Mouse (Mus musculus) limb, embryonic 12.5 days (tissue): ENCODE measurements around the gene Deaf1. TPM values are rescaled to one million over a fixed set of nuclear protein-coding genes. Genes with fewer than 3 reads are reported as not detected.
"Not testable (repeated sequence)": the region's sequence is repeated elsewhere in the genome, so short reads cannot be mapped to it uniquely, and the experiment has no call there.

Source experiments
- ATAC-seq: fragments of 200-750 bp; cut with Nextera tagmentation; 2 replicates; pipeline ENCODE4 v1.8.0; 2017; ENCODE audit warnings: low read depth, moderate TSS enrichment; ENCODE audit not compliant: insufficient number of reproducible peaks, insufficient read depth, low FRiP score, low TSS enrichment
- H3K27ac ChIP-seq: fragments of 300-500 bp; sonication (generic); 2 replicates; pipeline ENCODE4 v1.5.1; 2016; ENCODE audit warnings: mild to moderate bottlenecking, moderate library complexity
- H3K27me3 ChIP-seq: fragments of 300-500 bp; sonication (generic); 2 replicates; pipeline ENCODE4 v1.6.1; 2016; ENCODE audit warnings: mild to moderate bottlenecking, moderate library complexity
- H3K36me3 ChIP-seq: fragments of 300-500 bp; sonication (generic); 2 replicates; pipeline ENCODE4 v1.6.1; 2016; ENCODE audit warnings: mild to moderate bottlenecking, moderate library complexity
- H3K4me1 ChIP-seq: fragments of 300-500 bp; sonication (generic); replicated peaks from 2 replicates; pipeline ENCODE4 v1.6.1; 2016
- H3K4me2 ChIP-seq: fragments of 300-500 bp; sonication (generic); 2 replicates; pipeline ENCODE4 v1.6.1; 2016; ENCODE audit warnings: mild to moderate bottlenecking, moderate library complexity
- H3K4me3 ChIP-seq: fragments of 300-500 bp; sonication (generic); replicated peaks from 2 replicates; pipeline ENCODE4 v1.5.1; 2016; ENCODE audit warnings: mild to moderate bottlenecking
- H3K9ac ChIP-seq: fragments of 300-500 bp; sonication (generic); replicated peaks from 2 replicates; pipeline ENCODE4 v1.6.1; 2016; ENCODE audit warnings: mild to moderate bottlenecking, moderate library complexity
- H3K9me3 ChIP-seq: fragments of 300-500 bp; sonication (generic); 2 replicates; pipeline ENCODE4 v1.6.1; 2016; ENCODE audit warnings: mild to moderate bottlenecking, moderate library complexity
- WGBS: fragments of 180-500 bp; shearing (Covaris S2); methylation state at CpG from one replicate; pipeline ENCODE4 v1.1.7; 2016; 5-methylcytosine and 5-hydroxymethylcytosine counted together
- polyA plus RNA-seq: library from polyadenylated mRNA; unstranded; fragments of >200 nt; fragmentation: Nextera tagmentation; extraction: Ambion mirVana; gene quantifications from 2 replicates; pipeline ENCODE4 v1.2.1, GENCODE M21; 2016

Deaf1 gene
- polyA plus RNA-seq, 1 experiment from 2014 or later, result 61.8 TPM

DNA sequence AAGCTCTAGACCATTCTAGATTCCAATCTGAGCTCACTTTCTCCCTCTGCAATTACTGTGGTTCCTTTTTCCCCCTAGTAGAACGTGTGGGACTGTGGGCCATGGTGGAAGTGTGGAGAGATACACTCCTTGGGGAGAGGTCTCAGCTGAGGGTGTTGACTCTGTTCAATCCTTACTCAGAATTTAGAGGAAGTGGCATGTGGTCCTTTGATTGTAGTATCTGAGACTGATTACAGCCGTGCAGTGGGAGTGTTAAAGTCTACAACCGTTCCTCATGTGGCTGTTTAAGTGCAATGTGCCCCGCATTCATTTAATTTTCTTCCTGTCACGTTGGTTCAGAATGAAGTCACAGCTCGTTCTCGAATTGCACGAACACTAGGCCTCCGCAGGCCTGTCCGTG, 71.3 kb downstream of the Deaf1 start:
- ATAC-seq, result no peak
- H3K27ac ChIP-seq, result no peak overlapping the region
- no peak overlapping the region for H3K4me3 ChIP-seq
- no peaks in the 10 kb centered on the region for H3K9me3 ChIP-seq
- WGBS, result 92% methylated on average over 10 of the region's 10 CpGs
- peaks cover 97% of the 10 kb centered on the region for H3K36me3 ChIP-seq
- no peak overlapping the region for H3K4me2 ChIP-seq
- H3K4me1 ChIP-seq, result no peaks in the 10 kb centered on the region
- H3K9ac ChIP-seq, result no peak overlapping the region
- no peaks in the 10 kb centered on the region for H3K27me3 ChIP-seq

DNA sequence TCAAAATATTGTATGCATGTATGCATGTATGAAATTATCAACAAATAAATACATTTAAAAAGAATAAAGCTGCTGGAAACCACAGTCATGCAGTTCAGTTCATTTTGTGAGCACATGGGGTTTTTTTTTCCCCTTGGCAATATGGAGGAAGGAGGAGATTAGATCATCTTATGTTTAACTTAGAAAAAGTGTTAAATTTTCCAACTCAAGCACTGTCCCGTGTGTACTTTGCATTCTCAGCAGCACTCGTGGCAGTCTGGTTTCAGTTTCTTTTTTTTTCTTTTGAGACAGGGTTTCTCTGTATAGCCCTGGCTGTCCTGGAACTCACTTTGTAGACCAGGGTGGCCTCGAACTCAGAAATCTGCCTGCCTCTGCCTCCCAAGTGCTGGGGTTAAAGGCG, 77.0 kb downstream of the Deaf1 start:
- H3K4me3 ChIP-seq, H3K9ac ChIP-seq, H3K4me1 ChIP-seq, ATAC-seq, H3K9me3 ChIP-seq, H3K4me2 ChIP-seq, H3K27me3 ChIP-seq, H3K27ac ChIP-seq: not testable (repeated sequence)
- H3K36me3 ChIP-seq, result peaks cover 97% of the 10 kb centered on the region
- WGBS, result 91% methylated on average over 4 of the region's 4 CpGs

Other genes with a start within 250 kb of the Deaf1 start
- gene Pkp3, start 249.5 kb downstream of the Deaf1 start, polyA plus RNA-seq, result 14.6 and 14.9 TPM in 2 replicates
- 2.2 and 2.5 TPM in 2 replicates for gene Sigirr, start 227.1 kb downstream of the Deaf1 start, polyA plus RNA-seq
- 1.6 and 2.0 TPM in 2 replicates for gene Ano9, start 209.9 kb downstream of the Deaf1 start, polyA plus RNA-seq
- gene Ptdss2, start 205.3 kb downstream of the Deaf1 start, polyA plus RNA-seq, result 76.0 and 76.7 TPM in 2 replicates
- gene Rnh1, start 154.8 kb downstream of the Deaf1 start, polyA plus RNA-seq, result 88.5 and 91.5 TPM in 2 replicates
- gene Hras, start 133.7 kb downstream of the Deaf1 start, polyA plus RNA-seq, result 95.3 and 98.1 TPM in 2 replicates
- 17.0 and 19.0 TPM in 2 replicates for gene Lrrc56, start 133.5 kb downstream of the Deaf1 start, polyA plus RNA-seq
- 4.2 and 5.2 TPM in 2 replicates for gene Lmntd2, start 113.6 kb downstream of the Deaf1 start, polyA plus RNA-seq
- gene Rassf7, start 111.8 kb downstream of the Deaf1 start, polyA plus RNA-seq, result 39.1 and 43.7 TPM in 2 replicates
- gene Phrf1, start 98.9 kb downstream of the Deaf1 start, polyA plus RNA-seq, result 95.8 and 102 TPM in 2 replicates
- gene Irf7, start 61.2 kb downstream of the Deaf1 start, polyA plus RNA-seq, result 0.51 and 1.0 TPM in 2 replicates
- not detected in 2 replicates for gene Cdhr5, start 50.9 kb downstream of the Deaf1 start, polyA plus RNA-seq
- 10.5 and 11.4 TPM in 2 replicates for gene Sct, start 48.6 kb downstream of the Deaf1 start, polyA plus RNA-seq
- 1.6 TPM in 2 replicates for gene Drd4, start 35.7 kb downstream of the Deaf1 start, polyA plus RNA-seq
- gene Tmem80, start within 50 bp of the Deaf1 start, polyA plus RNA-seq, result 50.7 and 52.0 TPM in 2 replicates
- 5.1 and 6.3 TPM in 2 replicates for gene Eps8l2, start 11.2 kb upstream of the Deaf1 start, polyA plus RNA-seq
- gene Taldo1, start 64.5 kb upstream of the Deaf1 start, polyA plus RNA-seq, result 299 and 318 TPM in 2 replicates
- 60.6 and 63.8 TPM in 2 replicates for gene Gatd1, start 86.4 kb upstream of the Deaf1 start, polyA plus RNA-seq
- 5.6 and 6.3 TPM in 2 replicates for gene Cend1, start 101.8 kb upstream of the Deaf1 start, polyA plus RNA-seq
- 33.1 and 38.3 TPM in 2 replicates for gene Slc25a22, start 110.2 kb upstream of the Deaf1 start, polyA plus RNA-seq
- gene Pidd1, start 116.3 kb upstream of the Deaf1 start, polyA plus RNA-seq, result 16.4 and 19.2 TPM in 2 replicates
- 1,204 and 1,293 TPM in 2 replicates for gene Rplp2, start 119.7 kb upstream of the Deaf1 start, polyA plus RNA-seq
- 13.7 and 14.9 TPM in 2 replicates for gene Pnpla2, start 127.5 kb upstream of the Deaf1 start, polyA plus RNA-seq
- gene Cracr2b, start 133.4 kb upstream of the Deaf1 start, polyA plus RNA-seq, result 7.7 and 9.8 TPM in 2 replicates
- gene Cd151, start 139.7 kb upstream of the Deaf1 start, polyA plus RNA-seq, result 11.3 and 13.5 TPM in 2 replicates
- gene Polr2l, start 147.4 kb upstream of the Deaf1 start, polyA plus RNA-seq, result 65.7 and 67.3 TPM in 2 replicates
- 24.8 and 33.0 TPM in 2 replicates for gene Tspan4, start 147.6 kb upstream of the Deaf1 start, polyA plus RNA-seq
- gene Chid1, start 212.2 kb upstream of the Deaf1 start, polyA plus RNA-seq, result 27.5 and 28.0 TPM in 2 replicates
- gene Ap2a2, start 234.5 kb upstream of the Deaf1 start, polyA plus RNA-seq, result 93.3 and 94.1 TPM in 2 replicates